Comparison of ENCODE assay signal across 24 mouse cellular contexts in genomic region chr1:20248169-20248568, GRCm38 (mm10).
"Had no signal": no experiment of that assay in that cellular context is flagged by ENCODE, and none has a peak within 500 bp of the region (broad histone marks: within the 10 kb centered on the region; RNA-seq: fewer than 3 reads in every experiment).

No protein-coding gene starts in this region.

- ATAC-seq: hindbrain, embryonic 16.5 days; inflammation-experienced regulatory T-cells, adult 6 months; intestine, embryonic 16.5 days; liver, embryonic 12.5 days had no signal

- H3K9ac ChIP-seq: heart, embryonic 12.5 days; hindbrain, embryonic 12.5 days; hindbrain, embryonic 14.5 days; limb, embryonic 15.5 days; liver, embryonic 12.5 days; liver, embryonic 14.5 days had no signal

- H3K36me3 ChIP-seq: heart, embryonic 10.5 days; heart, embryonic 12.5 days; hindbrain, embryonic 10.5 days; hindbrain, embryonic 12.5 days; limb, embryonic 15.5 days; liver, embryonic 12.5 days had no signal

- H3K9me3 ChIP-seq: heart, embryonic 10.5 days; heart, embryonic 12.5 days; hindbrain, embryonic 10.5 days; hindbrain, embryonic 12.5 days; limb, embryonic 15.5 days; liver, embryonic 12.5 days had no signal

- H3K4me2 ChIP-seq: heart, embryonic 12.5 days; hindbrain, embryonic 12.5 days; hindbrain, embryonic 14.5 days; limb, embryonic 15.5 days; liver, embryonic 12.5 days had no signal

- H3K4me3 ChIP-seq: gastrocnemius, adult 2 months; heart, embryonic 10.5 days; heart, embryonic 12.5 days; hindbrain, embryonic 10.5 days; hindbrain, embryonic 12.5 days; limb, embryonic 15.5 days; liver, embryonic 12.5 days had no signal

- H3K27me3 ChIP-seq: heart, embryonic 12.5 days; hindbrain, embryonic 12.5 days; limb, embryonic 15.5 days; liver, embryonic 12.5 days had no signal

- H3K4me1 ChIP-seq: heart, embryonic 10.5 days; heart, embryonic 12.5 days; hindbrain, embryonic 10.5 days; hindbrain, embryonic 12.5 days; limb, embryonic 15.5 days; liver, embryonic 12.5 days had no signal

- DNase-seq: gastrocnemius, adult 2 months; gastrocnemius, postnatal 10 days; gastrocnemius, postnatal 25 days; heart, adult 18-20 months; heart, postnatal 10 days; heart, postnatal 4 days; kidney, adult 18-20 months; kidney, adult 8-10 months; kidney, postnatal 14 days; kidney, postnatal 36 days; layer of hippocampus, adult 9-11 months; layer of hippocampus, postnatal 36 days had no signal

- H3K27ac ChIP-seq: gastrocnemius, adult 2 months; heart, embryonic 10.5 days; hindbrain, embryonic 10.5 days; hindbrain, embryonic 12.5 days; hindbrain, embryonic 14.5 days; kidney, postnatal 0 days; limb, embryonic 15.5 days; liver, embryonic 12.5 days; liver, embryonic 14.5 days had no signal
